Mouse (Mus musculus): ENCODE measurements around the gene Ctrl.

- TF ChIP-seq CTCF (IDR thresholded peaks at IDR 0.05; ENCODE audit: control insufficient read depth, insufficient read depth, insufficient read length) = no peak
- TF ChIP-seq MAX (IDR thresholded peaks at IDR 0.05) = no peak
- TF ChIP-seq CEBPB (IDR thresholded peaks at IDR 0.05; ENCODE audit: low read depth) = no peak
- no peak for TF ChIP-seq MYOD1 (IDR thresholded peaks at IDR 0.05; ENCODE audit: control insufficient read depth, insufficient read length, low read depth)
These were observed 47.5 kb upstream of the Ctrl start for GRCm38 (mm10) chr8:105981146-105981545.
